Mouse (Mus musculus) CH12.LX (cell line): ENCODE measurements around the gene Spag5. TPM values are rescaled to one million over a fixed set of nuclear protein-coding genes. Genes with fewer than 3 reads are reported as not detected.

Experiments
- DNase-seq: peaks from one replicate; pipeline ENCODE4 v3.0.0-alpha.2; 2013; ENCODE audit errors: extremely low read depth
- H3K27ac ChIP-seq: 2 replicates; pipeline ENCODE4 v1.5.1; 2012; ENCODE audit warnings: low read depth, mild to moderate bottlenecking, control low read depth, moderate library complexity; ENCODE audit not compliant: insufficient read depth
- H3K27me3 ChIP-seq: replicated peaks from 2 replicates; pipeline ENCODE3; 2012; ENCODE audit warnings: inconsistent platforms
- H3K36me3 ChIP-seq, 2 experiments: replicated peaks in 1 of 2; 2 replicates each; pipeline versions ENCODE3 to v1.6.1; 2012; ENCODE audit warnings: inconsistent platforms in 1 of 2, low read length in 1 of 2, mild to moderate bottlenecking in 1 of 2, mixed read lengths in 1 of 2, moderate library complexity in 1 of 2; ENCODE audit not compliant: control insufficient read depth in 1 of 2, insufficient read depth in 1 of 2
- H3K4me1 ChIP-seq, 2 experiments: 2 replicates each; pipeline ENCODE4 v1.6.1; 2012; ENCODE audit warnings: inconsistent platforms in 1 of 2, moderate library complexity in 1 of 2; ENCODE audit not compliant: insufficient read depth in 2 of 2, control insufficient read depth in 1 of 2
- H3K4me2 ChIP-seq: 2 replicates; pipeline ENCODE4 v1.6.1; 2012; ENCODE audit warnings: low read depth, mild to moderate bottlenecking, control low read depth; ENCODE audit not compliant: poor library complexity, insufficient read depth, severe bottlenecking
- H3K4me3 ChIP-seq, 3 experiments: fragments of 150-350 bp in 1 of 3; sonication (generic) in 1 of 3; replicated peaks in 1 of 3; 2 replicates each; pipeline versions ENCODE3 to v1.5.1; 2011 to 2012; ENCODE audit warnings: low read depth in 2 of 3, low read length in 2 of 3, mild to moderate bottlenecking in 2 of 3, moderate library complexity in 2 of 3, control low read depth in 1 of 3, improper control_type of control experiment in 1 of 3, inconsistent platforms in 1 of 3, mixed read lengths in 1 of 3; ENCODE audit not compliant: poor library complexity in 1 of 3
- H3K79me2 ChIP-seq: replicated peaks from 2 replicates; pipeline ENCODE4 v1.6.1; 2012; ENCODE audit warnings: mild to moderate bottlenecking, moderate library complexity; ENCODE audit not compliant: control insufficient read depth, poor library complexity, insufficient read depth, severe bottlenecking; ENCODE audit errors: extremely low read depth
- H3K9ac ChIP-seq: 2 replicates; pipeline ENCODE4 v1.6.1; 2012; ENCODE audit warnings: low read depth, mild to moderate bottlenecking, control low read depth, moderate library complexity; ENCODE audit not compliant: insufficient read depth
- H3K9me3 ChIP-seq: replicated peaks from 2 replicates; pipeline ENCODE3; 2012; ENCODE audit warnings: low read length, inconsistent platforms, mixed read lengths
- BHLHE40 ChIP-seq: IDR thresholded peaks from 2 replicates; pipeline ENCODE4 v1.6.1; 2011; ENCODE audit warnings: mild to moderate bottlenecking, low read depth, low read length, improper control_type of control experiment
- CHD2 ChIP-seq: IDR thresholded peaks from 2 replicates; pipeline ENCODE4 v1.6.1; 2011; ENCODE audit warnings: low read length, improper control_type of control experiment
- CTCF ChIP-seq, 2 experiments: IDR thresholded peaks in 1 of 2; conservative IDR thresholded peaks in 1 of 2; 2 replicates each; pipeline ENCODE4 v1.5.1; 2011 to 2012; ENCODE audit warnings: low read depth in 2 of 2, low read length in 2 of 2, improper control_type of control experiment in 1 of 2, inconsistent platforms in 1 of 2, mild to moderate bottlenecking in 1 of 2, moderate library complexity in 1 of 2
- ELF1 ChIP-seq: IDR thresholded peaks from 2 replicates; pipeline ENCODE4 v1.6.1; 2014; ENCODE audit warnings: low read depth, mild to moderate bottlenecking, inconsistent platforms, low read length, improper control_type of control experiment
- EP300 ChIP-seq: IDR thresholded peaks from 2 replicates; pipeline ENCODE4 v1.6.1; 2011; ENCODE audit warnings: low read length, improper control_type of control experiment
- ETS1 ChIP-seq: conservative IDR thresholded peaks from 2 replicates; pipeline ENCODE4 v1.6.1; 2012; ENCODE audit warnings: low read depth, mild to moderate bottlenecking, inconsistent platforms, low read length, improper control_type of control experiment, moderate library complexity
- GABPA ChIP-seq: IDR thresholded peaks from 2 replicates; pipeline ENCODE4 v1.6.1; 2012; ENCODE audit warnings: low read depth, low read length, improper control_type of control experiment, inconsistent platforms; ENCODE audit not compliant: insufficient replicate concordance
- HCFC1 ChIP-seq: IDR thresholded peaks from 2 replicates; pipeline ENCODE4 v1.6.1; 2012; ENCODE audit warnings: low read depth, mild to moderate bottlenecking, inconsistent platforms, low read length, improper control_type of control experiment
- IRF4 ChIP-seq: IDR thresholded peaks from 2 replicates; pipeline ENCODE4 v1.6.1; 2014; ENCODE audit warnings: low read depth, mild to moderate bottlenecking, inconsistent platforms, low read length, improper control_type of control experiment
- JUN ChIP-seq: IDR thresholded peaks from 2 replicates; pipeline ENCODE4 v1.6.1; 2011; ENCODE audit warnings: low read depth, mild to moderate bottlenecking, low read length, improper control_type of control experiment, moderate library complexity; ENCODE audit not compliant: insufficient read depth
- JUND ChIP-seq: conservative IDR thresholded peaks from 2 replicates; pipeline ENCODE4 v1.6.1; 2011; ENCODE audit warnings: low read depth, low read length, improper control_type of control experiment
- MAFK ChIP-seq: IDR thresholded peaks from 2 replicates; pipeline ENCODE4 v1.6.1; 2011; ENCODE audit warnings: low read length, improper control_type of control experiment; ENCODE audit not compliant: insufficient replicate concordance
- MAX ChIP-seq: IDR thresholded peaks from 2 replicates; pipeline ENCODE4 v1.6.1; 2011; ENCODE audit warnings: low read length, improper control_type of control experiment
- MAZ ChIP-seq: IDR thresholded peaks from 2 replicates; pipeline ENCODE4 v1.6.1; 2012; ENCODE audit warnings: low read depth, mild to moderate bottlenecking, inconsistent platforms, low read length, improper control_type of control experiment, moderate library complexity
- MEF2A ChIP-seq: IDR thresholded peaks from 2 replicates; pipeline ENCODE4 v1.6.1; 2014; ENCODE audit warnings: low read depth, mild to moderate bottlenecking, inconsistent platforms, low read length, improper control_type of control experiment, borderline replicate concordance
- MXI1 ChIP-seq: IDR thresholded peaks from 2 replicates; pipeline ENCODE4 v1.6.1; 2011; ENCODE audit warnings: mild to moderate bottlenecking, low read depth, low read length, improper control_type of control experiment
- NELFE ChIP-seq: IDR thresholded peaks from 2 replicates; pipeline ENCODE4 v1.6.1; 2011; ENCODE audit warnings: low read depth, low read length, improper control_type of control experiment
- NRF1 ChIP-seq: IDR thresholded peaks from 2 replicates; pipeline ENCODE4 v1.6.1; 2014; ENCODE audit warnings: low read depth, mild to moderate bottlenecking, inconsistent platforms, low read length, improper control_type of control experiment, moderate library complexity
- PAX5 ChIP-seq: IDR thresholded peaks from 2 replicates; pipeline ENCODE4 v1.6.1; 2012; ENCODE audit warnings: low read length, inconsistent platforms, mixed read lengths
- POLR2A ChIP-seq: IDR thresholded peaks from 2 replicates; pipeline ENCODE4 v1.6.1; 2011; ENCODE audit warnings: low read depth, mild to moderate bottlenecking, improper control_type of control experiment, low read length
- POLR2AphosphoS2 ChIP-seq: IDR thresholded peaks from 2 replicates; pipeline ENCODE4 v1.6.1; 2011; ENCODE audit warnings: low read depth, low read length, improper control_type of control experiment
- RCOR1 ChIP-seq: conservative IDR thresholded peaks from 2 replicates; pipeline ENCODE4 v1.6.1; 2012; ENCODE audit warnings: low read depth, mild to moderate bottlenecking, inconsistent platforms, low read length, improper control_type of control experiment
- SIN3A ChIP-seq: IDR thresholded peaks from 2 replicates; pipeline ENCODE4 v1.6.1; 2012; ENCODE audit warnings: low read length, improper control_type of control experiment, inconsistent platforms
- TBP ChIP-seq: conservative IDR thresholded peaks from 2 replicates; pipeline ENCODE4 v1.6.1; 2011; ENCODE audit warnings: low read depth, low read length, improper control_type of control experiment
- TCF12 ChIP-seq: IDR thresholded peaks from 2 replicates; pipeline ENCODE4 v1.6.1; 2014; ENCODE audit warnings: low read depth, mild to moderate bottlenecking, inconsistent platforms, low read length, improper control_type of control experiment
- UBTF ChIP-seq: IDR thresholded peaks from 2 replicates; pipeline ENCODE4 v1.6.1; 2012; ENCODE audit warnings: low read depth, mild to moderate bottlenecking, inconsistent platforms, low read length, improper control_type of control experiment, moderate library complexity
- USF1 ChIP-seq: IDR thresholded peaks from 2 replicates; pipeline ENCODE4 v1.6.1; 2014; ENCODE audit warnings: low read depth, mild to moderate bottlenecking, inconsistent platforms, low read length, improper control_type of control experiment
- USF2 ChIP-seq: conservative IDR thresholded peaks from 2 replicates; pipeline ENCODE4 v1.6.1; 2011; ENCODE audit warnings: low read depth, low read length, improper control_type of control experiment
- ZC3H11A ChIP-seq: IDR thresholded peaks from 2 replicates; pipeline ENCODE4 v1.6.1; 2012; ENCODE audit warnings: low read depth, mild to moderate bottlenecking, inconsistent platforms, low read length, improper control_type of control experiment
- ZKSCAN1 ChIP-seq: IDR thresholded peaks from 2 replicates; pipeline ENCODE4 v1.6.1; 2012; ENCODE audit warnings: low read depth, inconsistent platforms, low read length, improper control_type of control experiment, borderline replicate concordance
- ZMIZ1 ChIP-seq: IDR thresholded peaks from 2 replicates; pipeline ENCODE4 v1.6.1; 2012; ENCODE audit warnings: low read depth, mild to moderate bottlenecking, inconsistent platforms, low read length, improper control_type of control experiment
- ZNF384 ChIP-seq: IDR thresholded peaks from 2 replicates; pipeline ENCODE4 v1.6.1; 2012; ENCODE audit warnings: low read depth, low read length, improper control_type of control experiment, inconsistent platforms
- dilution Hi-C: fragments of 300-500 bp; cut with MboI; formaldehyde crosslinking; loops from 2 replicates; pipeline ENCODE4 v1.14.3; 2020; ENCODE audit warnings: low sequenced_read_pairs; ENCODE audit not compliant: extremely low pct_unique_long_range_greater_than_20kb, extremely low pct_ligation_motif_present
- in situ Hi-C: fragments of 300-500 bp; cut with MboI; formaldehyde crosslinking; loops from 3 replicates; pipeline ENCODE4 v1.14.3; 2019; ENCODE audit warnings: low sequenced_read_pairs, low pct_ligation_motif_present, low pct_unique_long_range_greater_than_20kb, mixed read lengths
- polyA plus RNA-seq: library from polyadenylated mRNA; unstranded; fragments of >175 nt; gene quantifications from 2 replicates; pipeline ENCODE4 v1.2.1, GENCODE M21; 2012; ENCODE audit warnings: low read depth; ENCODE audit not compliant: insufficient read length
- total RNA-seq, 2 experiments: library from RNA; depleted of rRNA; stranded (reverse); fragments of 300-350 nt in 1 of 2; fragments of >200 nt in 1 of 2; gene quantifications; 2 replicates each; pipeline ENCODE4 v1.2.3; 2012 to 2014

The Spag5 gene
- total and polyA plus RNA-seq, 3 experiments = 47.7 to 92.3 (median 57.0) TPM

GRCm38 (mm10) chr11:78261380-78262352 lies 39.7 kb upstream of the Spag5 start, which contains the start of gene 2610507B11Rik:
TSS of gene 2610507B11Rik (plus strand) at chr11:78261752.
- Histone ChIP-seq H3K27me3 (peaks cover 7% of the 10 kb centered on the region), H3K9ac (peak within 1 kb of the TSS; percentile 89), H3K9me3 (no peaks in the 10 kb centered on the region), H3K36me3 (peaks cover 31 to 37% of the 10 kb centered on the region in 2 experiments), H3K4me1 (peaks cover 0 to 17% of the 10 kb centered on the region in 2 experiments; a peak in 2 of 4 replicates), H3K4me2 (peak within 1 kb of the TSS; percentile 85), H3K27ac (peak within 1 kb of the TSS; percentile 36), H3K79me2 (peaks cover 22% of the 10 kb centered on the region), H3K4me3 (peak within 1 kb of the TSS; percentile 74 to 88 (median 84))
- TF ChIP-seq HCFC1 (no peak), IRF4 (peak; percentile 5; the same call in 1 of the 2 replicates), EP300 (no peak), ETS1 (no peak), CTCF (conservative IDR thresholded peaks at IDR 0.05 in 1 of 2, IDR thresholded peaks at IDR 0.05 in 1 of 2; ENCODE audit: low read depth in 2 of 2, low read length in 2 of 2) (peak in 1 of 2 experiments; percentile 45; a peak in 2 of 4 replicates), MAX (no peak), JUN (no peak), TBP (0 out of 2 replicates have a peak, but pooled peaks have one; percentile 11), ZNF384 (no peak), NRF1 (peak; percentile 88), MXI1 (peak; percentile 92), USF2 (no peak), ELF1 (peak; percentile 54; the same call in 1 of the 2 replicates), SIN3A (peak; percentile 80), MAZ (no peak; the same call in 1 of the 2 replicates), CHD2 (peak; percentile 53; the same call in 1 of the 2 replicates), MEF2A (peak; percentile 25; the same call in 1 of the 2 replicates), NELFE (peak; percentile 99), TCF12 (peak; percentile 98), PAX5 (no peak), UBTF (peak; percentile 15; the same call in 1 of the 2 replicates), POLR2AphosphoS2 (peak; percentile 56; the same call in 1 of the 2 replicates), POLR2A (peak; percentile 98), RCOR1 (no peak; the same call in 1 of the 2 replicates), ZMIZ1 (peak; percentile 70; the same call in 1 of the 2 replicates), MAFK (no peak), ZKSCAN1 (no peak), BHLHE40 (peak; percentile 74), ZC3H11A (no peak), GABPA (no peak), USF1 (no peak), JUND (no peak)
- DNase-seq = peak; percentile 93
- in situ Hi-C loops = no loop called here
- dilution Hi-C loops = no loop called here
